In the genomic region with DNA sequence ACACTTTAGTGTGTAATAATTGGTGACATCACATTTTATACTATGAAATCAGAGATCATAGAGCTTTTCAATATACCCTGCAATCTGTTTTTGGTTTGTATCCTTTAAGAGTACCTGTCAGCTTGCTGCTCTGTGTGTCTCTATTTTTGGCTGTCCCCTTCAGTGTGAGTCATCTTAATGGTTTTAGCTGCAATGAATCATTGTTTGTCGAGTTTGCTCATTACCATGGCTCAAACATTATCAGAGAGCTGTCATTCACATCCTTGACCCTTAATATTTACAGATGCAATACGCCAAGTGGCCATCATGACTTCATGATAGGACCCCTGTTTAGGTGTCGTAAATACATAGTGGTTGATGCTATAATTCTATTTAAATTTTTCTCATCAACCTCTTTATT, we compare ENCODE assay signal across 31 mouse cellular contexts.
DNase-seq lines count a peak whose midpoint lies in the region; ATAC-seq and TF ChIP-seq lines count a peak whose summit lies in the region.
"Had no signal": no experiment of that assay in that cellular context is flagged by ENCODE, and none has a peak within 500 bp of the region (broad histone marks: within the 10 kb centered on the region; RNA-seq: fewer than 3 reads in every experiment).

No protein-coding gene starts in this region.

- WGBS in intestine, embryonic 16.5 days, result 50% methylated on average over 3 of the region's 3 CpGs

- peak; percentile 8 for DNase-seq in heart, adult 8-10 months (ENCODE audit: low spot score)
- DNase-seq in heart, postnatal 4 days, result no peak
- DNase-seq in layer of hippocampus, adult 9-10 months (ENCODE audit: low spot score), result peak; percentile 6
- DNase-seq in layer of hippocampus, adult 9-11 months, result no peak
- peak; percentile 27 for DNase-seq in Patski (ENCODE audit: low read depth, low spot score)
- no peak for DNase-seq in kidney, postnatal 4 days
- DNase-seq: cerebellum, adult 11 months; cerebellum, adult 9-10 months; cerebellum, postnatal 36 days; gastrocnemius, postnatal 25 days; kidney, adult 18-20 months; kidney, postnatal 36 days; liver, embryonic 13.5 days; lung, adult 18-20 months; lung, postnatal 4 days; thymus, adult 2 months; thymus, postnatal 36 days had no signal

- no peak overlapping the region for H3K4me3 ChIP-seq in intestine, embryonic 16.5 days (ENCODE audit: low read length)
- H3K4me3 ChIP-seq: hindbrain, embryonic 15.5 days; kidney, embryonic 15.5 days; limb, embryonic 10.5 days; limb, embryonic 15.5 days; liver, embryonic 13.5 days; megakaryocyte, embryonic 14.5 days; midbrain, embryonic 12.5 days; myocyte; neural tube, embryonic 12.5 days had no signal

- TF ChIP-seq CTCF in Patski (IDR thresholded peaks at IDR 0.05), result no peak

- POLR2A ChIA-PET in Patski (lab: Charles Lee), result no interaction called here

- no peaks in the 10 kb centered on the region for H3K36me3 ChIP-seq in intestine, embryonic 16.5 days (ENCODE audit: control insufficient read depth, insufficient read depth, low read length)
- H3K36me3 ChIP-seq: G1E; hindbrain, embryonic 15.5 days; kidney, embryonic 15.5 days; limb, embryonic 10.5 days; limb, embryonic 15.5 days; liver, embryonic 13.5 days; midbrain, embryonic 12.5 days; neural tube, embryonic 12.5 days had no signal

- H3K4me2 ChIP-seq in intestine, embryonic 16.5 days (ENCODE audit: low read depth, low read length), result no peak overlapping the region
- H3K4me2 ChIP-seq: hindbrain, embryonic 15.5 days; kidney, embryonic 15.5 days; limb, embryonic 15.5 days; liver, embryonic 13.5 days; midbrain, embryonic 12.5 days; neural tube, embryonic 12.5 days had no signal

- H3K27me3 ChIP-seq in Patski, result no peaks in the 10 kb centered on the region
- H3K27me3 ChIP-seq in intestine, embryonic 16.5 days (replicated peaks; ENCODE audit: control insufficient read depth, insufficient read depth, low read length), result no peaks in the 10 kb centered on the region
- H3K27me3 ChIP-seq: hindbrain, embryonic 15.5 days; kidney, embryonic 15.5 days; liver, embryonic 13.5 days; megakaryocyte, embryonic 14.5 days; midbrain, embryonic 12.5 days; neural tube, embryonic 12.5 days had no signal

- H3K9ac ChIP-seq in intestine, embryonic 16.5 days (ENCODE audit: low read depth, low read length), result no peak overlapping the region
- H3K9ac ChIP-seq: hindbrain, embryonic 15.5 days; kidney, embryonic 15.5 days; limb, embryonic 15.5 days; liver, embryonic 13.5 days; midbrain, embryonic 12.5 days; neural tube, embryonic 12.5 days had no signal

- no peaks in the 10 kb centered on the region for H3K4me1 ChIP-seq in intestine, embryonic 16.5 days (ENCODE audit: control insufficient read depth, insufficient read depth, low read length)
- H3K4me1 ChIP-seq: hindbrain, embryonic 15.5 days; kidney, embryonic 15.5 days; limb, embryonic 15.5 days; liver, embryonic 13.5 days; megakaryocyte, embryonic 14.5 days; midbrain, embryonic 12.5 days; neural tube, embryonic 12.5 days had no signal

- no peaks in the 10 kb centered on the region for H3K9me3 ChIP-seq in intestine, embryonic 16.5 days (ENCODE audit: control insufficient read depth, low read length)
- H3K9me3 ChIP-seq: hindbrain, embryonic 15.5 days; kidney, embryonic 15.5 days; limb, embryonic 10.5 days; limb, embryonic 15.5 days; liver, embryonic 13.5 days; midbrain, embryonic 12.5 days; neural tube, embryonic 12.5 days had no signal

- ATAC-seq in Patski, result peak; percentile 60
- no peak for ATAC-seq in intestine, embryonic 16.5 days
- ATAC-seq: activated CD4-positive, CD25-positive, alpha-beta regulatory T cell, adult 4 months; forebrain, embryonic 14.5 days; inflammation-experienced regulatory T-cells, adult 6 months; lung, postnatal 0 days had no signal

- no peak overlapping the region for H3K27ac ChIP-seq in intestine, embryonic 16.5 days (ENCODE audit: low read length)
- H3K27ac ChIP-seq: hindbrain, embryonic 15.5 days; kidney, embryonic 15.5 days; limb, embryonic 10.5 days; limb, embryonic 15.5 days; liver, embryonic 13.5 days; midbrain, embryonic 12.5 days; neural tube, embryonic 12.5 days had no signal

- in situ Hi-C loops in Patski (cut with MboI; ENCODE audit: low pct_unique_long_range_greater_than_20kb), result no loop called here

- CTCF ChIA-PET in Patski (lab: Charles Lee), result no interaction called here

Comparison
In these comparisons a context has a peak if more than half of its experiments do, and no peak if none do; other contexts are left out.
1. DNase-seq: peak in heart, adult 8-10 months (single experiment), layer of hippocampus, adult 9-10 months (single experiment) and Patski (single experiment); none in heart, postnatal 4 days (single experiment), layer of hippocampus, adult 9-11 months (single experiment) and kidney, postnatal 4 days (0 of 2).